Mouse (Mus musculus) intestine, embryonic 14.5 days (tissue): ENCODE data around the gene Rd3. TPM values are rescaled to one million over a fixed set of nuclear protein-coding genes. Genes with fewer than 3 reads are reported as not detected.

ENCODE experiments used
- ATAC-seq: fragments of 200-750 bp; cut with Nextera tagmentation; replicated peaks from 2 replicates; pipeline ENCODE4 v1.8.0; 2017; ENCODE audit warnings: low read depth, moderate number of reproducible peaks, moderate TSS enrichment, moderate library complexity; ENCODE audit not compliant: low FRiP score, low TSS enrichment
- DNase-seq: peaks from one replicate; pipeline ENCODE4 v3.0.0-alpha.2; 2018; ENCODE audit warnings: low spot score
- H3K27ac ChIP-seq: fragments of 300-500 bp; sonication (generic); 2 replicates; pipeline ENCODE4 v1.5.1; 2014; ENCODE audit warnings: low read depth, mild to moderate bottlenecking, control low read depth
- H3K27me3 ChIP-seq: fragments of 300-500 bp; sonication (generic); replicated peaks from 2 replicates; pipeline ENCODE4 v1.6.1; 2014; ENCODE audit warnings: low read length, control low read depth; ENCODE audit not compliant: control insufficient read depth, insufficient read depth
- H3K36me3 ChIP-seq: fragments of 300-500 bp; sonication (generic); 2 replicates; pipeline ENCODE4 v1.6.1; 2014; ENCODE audit warnings: low read length, control low read depth; ENCODE audit not compliant: control insufficient read depth, insufficient read depth
- H3K4me1 ChIP-seq: fragments of 300-500 bp; sonication (generic); replicated peaks from 2 replicates; pipeline ENCODE4 v1.6.1; 2014; ENCODE audit warnings: low read length, control low read depth, mixed read lengths; ENCODE audit not compliant: control insufficient read depth, insufficient read depth
- H3K4me2 ChIP-seq: fragments of 300-500 bp; sonication (generic); 2 replicates; pipeline ENCODE4 v1.6.1; 2014; ENCODE audit warnings: low read length
- H3K4me3 ChIP-seq: fragments of 300-500 bp; sonication (generic); 2 replicates; pipeline ENCODE4 v1.5.1; 2014; ENCODE audit warnings: low read depth, low read length, control low read depth, mixed read lengths
- H3K9ac ChIP-seq: fragments of 300-500 bp; sonication (generic); 2 replicates; pipeline ENCODE4 v1.6.1; 2014; ENCODE audit warnings: mild to moderate bottlenecking, low read length
- H3K9me3 ChIP-seq: fragments of 300-500 bp; sonication (generic); 2 replicates; pipeline ENCODE4 v1.6.1; 2016; ENCODE audit warnings: low read length, control low read depth; ENCODE audit not compliant: control insufficient read depth
- WGBS: fragments of 180-500 bp; shearing (Covaris S2); extraction: QIAGEN DNeasy Blood & Tissue Kit; methylation state at CpG from one replicate; pipeline ENCODE4 v1.1.7; 2014; 5-methylcytosine and 5-hydroxymethylcytosine counted together
- microRNA-seq: library from miRNA; unstranded; fragments of <30 nt; microRNA quantifications from one replicate; pipeline ENCODE4, GENCODE M21; 2016
- polyA plus RNA-seq: library from polyadenylated mRNA; unstranded; fragments of >200 nt; fragmentation: Nextera tagmentation; extraction: Ambion mirVana; gene quantifications from 2 replicates; pipeline ENCODE4 v1.2.1, GENCODE M21; 2014

Gene Rd3
- polyA plus RNA-seq, 1 experiment from 2014 or later: 0.30 TPM

- no peak for ATAC-seq
- Histone ChIP-seq H3K27ac (peak overlapping the region; percentile 27; the same call in 1 of the 2 replicates), H3K4me3 (no peak overlapping the region), H3K9me3 (peaks cover 5% of the 10 kb centered on the region; the same call in 1 of the 2 replicates), H3K4me2 (no peak overlapping the region), H3K36me3 (peaks cover 16% of the 10 kb centered on the region), H3K4me1 (peaks cover 5% of the 10 kb centered on the region; the same call in 1 of the 2 replicates), H3K9ac (no peak overlapping the region), H3K27me3 (no peaks in the 10 kb centered on the region)
- WGBS: 52% methylated on average over 7 of the region's 7 CpGs
- no peak for DNase-seq
These were observed 15.0 kb downstream of the Rd3 start for GRCm38 (mm10) chr1:191992040-191992780.

GRCm38 (mm10) chr1:191994476-191994875, 17.3 kb downstream of the Rd3 start:
- no peak overlapping the region for H3K4me3 ChIP-seq
- no peak for DNase-seq
- H3K9me3 ChIP-seq: peaks cover 5% of the 10 kb centered on the region; the same call in 1 of the 2 replicates
- WGBS: 69% methylated on average over 5 of the region's 5 CpGs
- no peak overlapping the region for H3K4me2 ChIP-seq
- no peaks in the 10 kb centered on the region for H3K27me3 ChIP-seq
- H3K36me3 ChIP-seq: peaks cover 34% of the 10 kb centered on the region
- ATAC-seq: no peak
- peaks cover 1% of the 10 kb centered on the region; the same call in 1 of the 2 replicates for H3K4me1 ChIP-seq
- no peak overlapping the region for H3K9ac ChIP-seq
- H3K27ac ChIP-seq: no peak overlapping the region

GRCm38 (mm10) chr1:191995488-191995887, 18.3 kb downstream of the Rd3 start:
- peaks cover 44% of the 10 kb centered on the region for H3K36me3 ChIP-seq
- H3K4me3 ChIP-seq: no peak overlapping the region
- no peak overlapping the region for H3K4me2 ChIP-seq
- no peaks in the 10 kb centered on the region for H3K27me3 ChIP-seq
- DNase-seq: peak; percentile 84
- H3K27ac ChIP-seq: no peak overlapping the region
- H3K9me3 ChIP-seq: peaks cover 5% of the 10 kb centered on the region; the same call in 1 of the 2 replicates
- no peaks in the 10 kb centered on the region for H3K4me1 ChIP-seq
- no peak for ATAC-seq
- 65% methylated on average over 4 of the region's 4 CpGs for WGBS
- H3K9ac ChIP-seq: no peak overlapping the region

GRCm38 (mm10) chr1:191995916-191996315, 18.7 kb downstream of the Rd3 start:
- no peaks in the 10 kb centered on the region for H3K4me1 ChIP-seq
- H3K36me3 ChIP-seq: peaks cover 48% of the 10 kb centered on the region
- WGBS: 85% methylated on average over 7 of the region's 7 CpGs

GRCm38 (mm10) chr1:191996621-191997185, 19.5 kb downstream of the Rd3 start:
- no peaks in the 10 kb centered on the region for H3K27me3 ChIP-seq
- no peak overlapping the region for H3K4me2 ChIP-seq
- ATAC-seq: no peak
- no peaks in the 10 kb centered on the region for H3K4me1 ChIP-seq
- no peak for DNase-seq
- peaks cover 5% of the 10 kb centered on the region; the same call in 1 of the 2 replicates for H3K9me3 ChIP-seq
- H3K36me3 ChIP-seq: peaks cover 54% of the 10 kb centered on the region
- no peak overlapping the region for H3K4me3 ChIP-seq
- no peak overlapping the region for H3K27ac ChIP-seq
- no peak overlapping the region for H3K9ac ChIP-seq
- 92% methylated on average over 8 of the region's 8 CpGs for WGBS

More at GRCm38 (mm10) chr1:191995916-191996315, 18.7 kb downstream of the Rd3 start:
- peaks cover 5% of the 10 kb centered on the region; the same call in 1 of the 2 replicates for H3K9me3 ChIP-seq
- no peak overlapping the region for H3K9ac ChIP-seq
- no peak overlapping the region for H3K4me2 ChIP-seq
- no peaks in the 10 kb centered on the region for H3K27me3 ChIP-seq
- no peak overlapping the region for H3K4me3 ChIP-seq
- no peak for ATAC-seq
- H3K27ac ChIP-seq: no peak overlapping the region
- DNase-seq: no peak

GRCm38 (mm10) chr1:191999022-191999421, 21.9 kb downstream of the Rd3 start:
- H3K4me3 ChIP-seq: no peak overlapping the region
- H3K9ac ChIP-seq: no peak overlapping the region
- peaks cover 54% of the 10 kb centered on the region for H3K36me3 ChIP-seq
- H3K9me3 ChIP-seq: peaks cover 5% of the 10 kb centered on the region; the same call in 1 of the 2 replicates
- no peak for ATAC-seq
- no peaks in the 10 kb centered on the region for H3K4me1 ChIP-seq
- no peak overlapping the region for H3K4me2 ChIP-seq
- H3K27ac ChIP-seq: no peak overlapping the region
- no peak for DNase-seq
- H3K27me3 ChIP-seq: no peaks in the 10 kb centered on the region

Small RNA genes within 50 kb of the gene (microRNA-seq; reads per million reads assigned to microRNA genes)
- gene Mir3473c: 0.25 reads per million

Other genes with a start within 250 kb of the Rd3 start
- 39.8 and 40.6 TPM in 2 replicates for gene Nek2, start 155.9 kb upstream of the Rd3 start, polyA plus RNA-seq
- gene Slc30a1, start 70.6 kb upstream of the Rd3 start, polyA plus RNA-seq: 1.6 and 2.0 TPM in 2 replicates
- gene Traf5, start 115.2 kb downstream of the Rd3 start, polyA plus RNA-seq: 21.3 and 26.0 TPM in 2 replicates
- gene Rcor3, start 160.7 kb downstream of the Rd3 start, polyA plus RNA-seq: 31.1 and 31.3 TPM in 2 replicates
- 0.85 and 0.87 TPM in 2 replicates for gene Kcnh1, start 213.4 kb downstream of the Rd3 start, polyA plus RNA-seq